Mouse (Mus musculus): ENCODE measurements around the gene Fam118a. TPM values are rescaled to one million over a fixed set of nuclear protein-coding genes. Genes with fewer than 3 reads are reported as not detected.
"Not testable (repeated sequence)": the region's sequence is repeated elsewhere in the genome, so short reads cannot be mapped to it uniquely, and the experiment has no call there.

Fam118a gene
- polyA plus RNA-seq, 1 experiment from 2014 or later = 23.6 TPM

DNA sequence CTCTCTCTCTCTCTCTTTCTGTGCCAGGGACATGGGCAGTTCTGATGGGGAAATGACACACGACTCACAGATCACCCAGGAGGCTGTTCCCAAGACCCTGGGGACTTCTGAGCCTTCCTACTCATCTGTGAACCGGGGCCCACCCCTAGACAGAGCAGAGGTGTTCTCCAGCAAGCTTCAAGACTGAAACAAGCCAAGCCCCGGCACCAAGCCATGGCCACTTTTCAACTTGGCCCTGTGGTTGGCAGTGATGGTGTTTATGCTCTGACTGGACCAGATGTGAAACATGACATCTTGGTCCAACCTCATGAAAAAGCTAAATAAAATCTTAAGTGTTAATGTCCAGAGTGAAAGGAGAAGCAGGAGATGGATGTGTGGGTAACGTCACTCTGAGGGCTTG lies 6.5 kb upstream of the Fam118a start:
- Histone ChIP-seq H3K27me3 (peaks cover 9% of the 10 kb centered on the region), H3K36me3 (replicated peaks) (no peaks in the 10 kb centered on the region), H3K4me1 (peaks cover 5% of the 10 kb centered on the region; the same call in 1 of the 2 replicates), H3K4me3 (replicated peaks) (no peak overlapping the region), H3K9ac (no peak overlapping the region), H3K4me2 (no peak overlapping the region), H3K9me3 (no peaks in the 10 kb centered on the region), H3K27ac (no peak overlapping the region)
- ATAC-seq (ENCODE audit: low FRiP score) = no peak
- WGBS = 60% methylated on average over 4 of the region's 4 CpGs

DNA sequence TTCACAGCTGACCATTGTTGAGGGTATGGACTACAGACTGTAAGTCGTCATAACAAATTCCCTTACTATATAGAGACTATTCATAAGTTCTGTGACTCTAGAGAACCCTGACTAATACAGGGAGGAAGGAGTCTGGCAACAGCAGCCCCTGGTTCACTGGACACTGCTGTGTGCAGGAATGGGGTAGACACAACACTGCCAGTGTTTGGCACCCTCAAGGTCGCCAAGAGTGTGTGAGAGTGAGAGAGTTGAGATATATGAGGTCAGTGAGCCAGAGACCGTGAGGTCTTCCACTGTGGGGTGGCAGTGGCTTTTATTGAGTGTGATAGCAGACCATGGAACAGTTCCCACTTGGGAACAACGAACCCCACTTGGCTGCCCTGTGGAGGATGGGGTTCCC lies 2.6 kb upstream of the Fam118a start:
- WGBS = 82% methylated on average over 4 of the region's 4 CpGs
- H3K4me3 ChIP-seq (replicated peaks) = no peak overlapping the region
- no peaks in the 10 kb centered on the region for H3K9me3 ChIP-seq
- ATAC-seq (ENCODE audit: low FRiP score) = no peak
- no peak overlapping the region for H3K27ac ChIP-seq
- no peak overlapping the region for H3K4me2 ChIP-seq
- no peaks in the 10 kb centered on the region for H3K27me3 ChIP-seq
- no peaks in the 10 kb centered on the region for H3K36me3 ChIP-seq (replicated peaks)
- no peaks in the 10 kb centered on the region for H3K4me1 ChIP-seq
- H3K9ac ChIP-seq = no peak overlapping the region

DNA sequence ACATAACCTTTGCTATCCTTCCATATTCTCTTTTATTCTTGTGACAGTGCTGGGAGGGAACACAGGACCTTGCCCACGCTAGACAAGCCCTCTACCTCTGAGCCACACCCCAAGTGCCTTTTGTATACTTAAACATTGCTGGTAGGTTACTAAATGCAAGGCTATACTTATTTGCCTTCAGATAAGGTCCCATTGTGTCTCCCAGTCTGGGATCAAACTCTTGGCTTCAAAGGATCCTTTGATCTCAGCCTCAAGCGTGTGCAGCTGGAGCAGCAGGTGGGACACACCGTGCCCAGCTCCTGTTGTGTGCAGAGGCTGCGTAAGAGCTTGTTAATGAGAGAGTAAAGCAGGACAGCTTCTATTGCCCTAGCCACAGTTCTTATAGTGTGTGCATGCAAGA lies 1.0 kb upstream of the Fam118a start:
- Histone ChIP-seq H3K9me3 (no peaks in the 10 kb centered on the region), H3K27me3 (no peaks in the 10 kb centered on the region), H3K36me3 (replicated peaks) (no peaks in the 10 kb centered on the region), H3K27ac (no peak overlapping the region), H3K4me2 (no peak overlapping the region), H3K4me1 (no peaks in the 10 kb centered on the region), H3K9ac (no peak overlapping the region), H3K4me3 (replicated peaks) (no peak overlapping the region)
- ATAC-seq (ENCODE audit: low FRiP score) = no peak
- 42% methylated on average over 4 of the region's 4 CpGs for WGBS

DNA sequence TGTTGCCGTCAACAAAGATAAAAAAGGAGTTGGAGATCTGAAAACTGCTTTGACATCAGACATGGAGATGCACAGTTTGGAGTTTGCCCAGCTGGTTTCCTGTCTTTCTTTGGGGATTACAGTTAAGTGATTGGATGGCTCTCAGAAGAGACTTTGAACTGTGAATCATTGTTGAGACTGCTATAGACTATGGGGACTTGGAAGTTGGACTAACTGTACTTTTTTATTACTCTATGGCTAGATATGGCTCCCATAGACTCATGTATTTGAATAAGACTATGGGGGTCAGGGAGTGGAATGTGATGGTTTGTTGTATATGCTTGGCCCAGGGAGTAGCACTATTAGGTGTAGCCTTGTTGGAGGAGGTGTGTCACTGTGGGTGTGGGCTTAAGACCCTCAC lies 1.9 kb downstream of the Fam118a start:
- ATAC-seq (ENCODE audit: low FRiP score); H3K9ac ChIP-seq; H3K27ac ChIP-seq; H3K36me3 ChIP-seq (replicated peaks); H3K4me1 ChIP-seq; H3K4me3 ChIP-seq (replicated peaks); H3K9me3 ChIP-seq; H3K4me2 ChIP-seq: not testable (repeated sequence)
- peaks cover 11% of the 10 kb centered on the region for H3K27me3 ChIP-seq
- 86% methylated on average over 1 of the region's 1 CpGs for WGBS

DNA sequence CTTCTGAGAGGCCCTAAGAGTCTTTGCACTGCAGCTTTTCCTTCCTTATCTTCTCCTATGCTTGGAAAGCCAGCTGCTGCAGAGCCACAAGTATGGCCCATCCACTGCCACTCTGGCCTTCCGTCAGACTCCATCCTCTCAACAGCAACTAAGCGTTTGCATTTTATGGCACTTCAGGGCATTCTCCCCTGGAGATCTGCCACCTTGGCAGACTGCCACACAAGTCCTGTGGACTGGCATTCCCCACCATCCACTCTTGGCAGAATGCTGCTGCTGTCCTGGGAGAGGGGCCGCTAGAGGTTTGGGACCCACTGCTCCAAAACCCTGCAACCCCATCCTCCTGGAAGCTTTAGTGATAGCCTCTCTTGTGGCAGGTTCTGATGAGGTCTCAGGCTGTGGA lies 3.1 kb downstream of the Fam118a start:
- Histone ChIP-seq H3K9ac (no peak overlapping the region), H3K27ac (no peak overlapping the region), H3K4me2 (no peak overlapping the region), H3K27me3 (peaks cover 19% of the 10 kb centered on the region), H3K9me3 (no peaks in the 10 kb centered on the region), H3K4me3 (replicated peaks) (no peak overlapping the region), H3K4me1 (peaks cover 6% of the 10 kb centered on the region), H3K36me3 (replicated peaks) (no peaks in the 10 kb centered on the region)
- 88% methylated on average over 3 of the region's 3 CpGs for WGBS
- no peak for ATAC-seq (ENCODE audit: low FRiP score)

DNA sequence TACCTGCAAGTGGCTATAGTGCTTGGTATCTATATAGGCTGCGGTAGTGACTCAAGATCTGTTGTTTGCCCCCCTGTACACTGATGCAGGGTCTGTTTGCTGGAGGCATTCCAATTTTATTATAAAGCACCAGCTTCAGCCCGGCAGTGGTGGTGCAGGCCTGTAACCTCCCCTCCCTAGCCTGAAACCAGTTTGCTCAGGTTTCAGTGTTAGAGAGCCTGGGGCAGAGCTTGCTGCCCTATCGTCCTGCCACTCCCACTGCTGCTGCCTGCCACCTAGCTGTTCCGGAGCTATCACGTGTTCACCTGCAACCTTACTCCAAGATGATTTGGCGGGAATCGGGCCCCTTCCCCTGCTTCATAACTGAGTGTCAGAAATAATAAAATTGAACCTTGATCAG lies 5.2 kb downstream of the Fam118a start:
- peaks cover 29% of the 10 kb centered on the region for H3K27me3 ChIP-seq
- H3K4me1 ChIP-seq = peaks cover 16% of the 10 kb centered on the region
- WGBS = 63% methylated on average over 7 of the region's 7 CpGs
- not testable (repeated sequence) for H3K9ac ChIP-seq; H3K36me3 ChIP-seq (replicated peaks); H3K4me2 ChIP-seq; H3K27ac ChIP-seq; H3K4me3 ChIP-seq (replicated peaks); H3K9me3 ChIP-seq; ATAC-seq (ENCODE audit: low FRiP score)

DNA sequence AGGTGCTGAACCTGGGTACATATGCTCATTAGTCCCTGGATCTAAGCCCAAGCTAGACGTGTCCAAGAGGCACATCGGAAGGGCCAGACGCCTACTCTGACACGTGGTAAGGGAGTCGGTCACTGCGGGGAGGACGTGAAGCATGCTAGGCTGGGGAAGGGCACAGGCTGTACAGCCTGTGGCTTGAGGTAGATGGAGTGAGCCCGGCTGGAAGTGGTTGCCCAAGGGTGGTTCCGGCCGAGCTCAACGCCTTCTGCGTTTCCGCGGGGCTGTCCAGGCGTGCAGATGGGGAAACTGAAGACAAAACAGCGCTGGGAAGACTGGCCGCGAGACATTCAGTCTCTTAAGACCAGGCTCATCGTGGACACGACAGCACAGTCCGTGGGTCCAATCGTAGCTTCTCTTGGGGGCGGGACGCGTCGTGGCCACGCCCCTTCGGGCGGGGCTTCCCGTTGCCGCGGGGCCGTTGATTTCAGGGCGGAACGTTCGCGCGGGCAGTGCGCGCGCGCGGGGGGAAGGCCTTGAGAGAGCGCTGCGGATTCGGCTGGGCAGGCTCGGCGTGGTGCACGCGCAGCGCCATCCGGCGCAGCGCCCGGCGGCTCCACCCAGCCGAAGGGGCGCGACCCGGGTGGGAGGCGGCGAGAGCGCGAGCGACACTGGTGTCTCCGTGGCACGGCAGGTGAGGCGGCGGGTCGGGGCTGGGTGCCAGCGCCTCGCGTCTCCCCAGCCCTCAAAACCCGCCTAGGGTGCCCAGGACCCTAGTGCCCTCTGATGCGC lies 8.0 kb downstream of the Fam118a start:
- ATAC-seq (ENCODE audit: low FRiP score) = peak; percentile 96
- peaks cover 21% of the 10 kb centered on the region for H3K4me1 ChIP-seq
- H3K27ac ChIP-seq = peak overlapping the region; percentile 25; the same call in 1 of the 2 replicates
- peaks cover 44% of the 10 kb centered on the region for H3K27me3 ChIP-seq
- peak overlapping the region; percentile 64 for H3K4me3 ChIP-seq (replicated peaks)
- peak overlapping the region; percentile 81 for H3K9ac ChIP-seq
- WGBS = under 1% methylated on average over 70 of the region's 75 CpGs
- no peaks in the 10 kb centered on the region for H3K36me3 ChIP-seq (replicated peaks)
- no peaks in the 10 kb centered on the region for H3K9me3 ChIP-seq
- H3K4me2 ChIP-seq = peak overlapping the region; percentile 69

DNA sequence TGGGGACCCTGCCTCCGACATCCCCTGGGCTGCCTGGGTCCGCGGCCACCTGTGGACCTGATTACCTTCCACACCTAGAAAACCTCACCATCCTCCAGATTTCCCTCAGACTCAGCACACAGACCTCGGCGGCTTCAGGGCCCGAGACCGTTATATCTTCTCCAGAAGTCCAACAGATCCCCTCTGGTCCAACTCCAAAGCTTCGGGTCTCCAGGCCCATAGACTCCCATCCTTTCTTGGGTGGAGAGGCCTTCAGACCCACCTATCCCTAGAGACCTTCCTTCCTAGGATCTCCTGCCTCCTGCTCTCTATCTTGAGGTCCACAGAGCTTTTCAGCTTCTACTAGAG lies 8.6 kb downstream of the Fam118a start:
- H3K4me1 ChIP-seq = peaks cover 26% of the 10 kb centered on the region
- H3K4me3 ChIP-seq (replicated peaks) = peak overlapping the region; percentile 64

DNA sequence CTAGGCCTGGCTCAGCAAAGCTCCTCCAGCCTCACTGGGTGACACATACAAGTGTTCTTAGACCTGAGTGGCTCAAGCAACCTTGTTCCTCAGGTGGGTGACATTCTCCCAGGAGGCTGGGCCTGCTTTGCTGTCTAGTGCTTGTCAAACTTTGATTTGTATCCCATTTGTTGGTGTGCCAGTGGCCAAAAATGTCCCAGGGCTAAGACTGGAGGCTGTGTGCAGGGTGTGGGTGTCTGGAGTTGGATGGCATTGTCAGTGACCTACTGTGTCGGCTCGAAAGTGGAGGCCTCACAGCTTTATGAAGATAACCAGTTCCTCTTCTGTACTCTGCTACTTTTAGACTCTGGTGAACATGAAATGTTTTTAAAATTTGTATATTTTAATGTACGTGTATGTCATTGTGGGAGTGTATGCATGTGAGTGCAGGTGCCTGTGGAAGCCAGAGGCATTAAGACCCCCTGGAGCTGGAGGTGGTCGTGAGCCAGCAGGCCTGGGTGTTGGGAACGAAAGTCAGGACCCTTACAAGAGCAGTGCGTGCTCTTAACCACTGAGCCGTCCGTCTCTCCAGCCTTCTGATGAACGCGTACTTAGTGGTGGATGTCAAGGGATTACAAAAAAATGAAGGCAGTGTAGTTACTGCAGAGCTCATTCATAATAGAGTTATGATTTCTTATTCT lies 12.9 kb downstream of the Fam118a start:
- Histone ChIP-seq H3K27ac (no peak overlapping the region; the same call in 1 of the 2 replicates), H3K9ac (no peak overlapping the region), H3K4me3 (replicated peaks) (no peak overlapping the region), H3K9me3 (no peaks in the 10 kb centered on the region), H3K27me3 (peaks cover 49% of the 10 kb centered on the region), H3K36me3 (replicated peaks) (peaks cover 9% of the 10 kb centered on the region; the same call in 1 of the 2 replicates), H3K4me1 (peaks cover 38% of the 10 kb centered on the region), H3K4me2 (no peak overlapping the region)
- WGBS = 80% methylated on average over 10 of the region's 10 CpGs
- ATAC-seq (ENCODE audit: low FRiP score) = no peak

More for the DNA sequence above, 8.6 kb downstream of the Fam118a start:
- Histone ChIP-seq H3K27ac (no peak overlapping the region), H3K36me3 (replicated peaks) (no peaks in the 10 kb centered on the region), H3K9me3 (no peaks in the 10 kb centered on the region), H3K9ac (peak overlapping the region; percentile 81), H3K4me2 (peak overlapping the region; percentile 69), H3K27me3 (peaks cover 44% of the 10 kb centered on the region)
- ATAC-seq (ENCODE audit: low FRiP score) = peak; percentile 10; the same call in 1 of the 2 replicates
- WGBS = 6% methylated on average over 8 of the region's 8 CpGs

DNA sequence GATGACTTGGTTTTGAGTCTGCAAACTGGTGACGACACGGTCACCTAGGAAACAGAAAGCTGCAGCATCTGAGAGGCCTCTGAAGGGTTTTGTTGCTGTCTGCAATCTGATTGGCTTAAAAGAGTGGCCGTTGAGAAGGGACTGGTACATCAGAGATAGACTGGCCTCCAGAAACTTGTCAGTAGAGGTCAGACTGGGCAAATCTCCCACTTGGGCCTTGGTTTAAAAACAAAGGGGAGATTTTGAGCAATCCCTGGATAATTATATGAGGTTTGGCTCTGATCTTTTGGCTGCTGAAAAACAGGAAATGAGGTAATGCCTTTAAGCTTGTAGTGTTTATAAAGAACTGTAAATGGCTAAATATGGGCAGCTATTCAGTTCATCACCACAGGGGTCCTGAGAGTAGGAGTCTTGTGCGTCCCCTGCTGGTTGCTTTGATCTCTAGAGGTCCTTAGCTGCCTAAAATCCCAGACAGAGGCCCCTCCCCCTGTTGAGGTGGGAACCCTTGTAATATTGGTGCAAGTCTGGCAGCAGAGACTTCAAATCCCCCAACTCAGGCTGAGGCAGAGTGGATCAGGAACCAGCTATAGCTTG lies 13.7 kb downstream of the Fam118a start:
- peaks cover 36% of the 10 kb centered on the region for H3K4me1 ChIP-seq
- H3K9ac ChIP-seq = no peak overlapping the region
- H3K9me3 ChIP-seq = no peaks in the 10 kb centered on the region
- H3K4me2 ChIP-seq = peak overlapping the region; percentile 13; the same call in 1 of the 2 replicates
- ATAC-seq (ENCODE audit: low FRiP score) = peak; percentile 86; the same call in 1 of the 2 replicates
- H3K27me3 ChIP-seq = peaks cover 49% of the 10 kb centered on the region
- H3K36me3 ChIP-seq (replicated peaks) = peaks cover 13% of the 10 kb centered on the region; the same call in 1 of the 2 replicates
- no peak overlapping the region for H3K4me3 ChIP-seq (replicated peaks)
- H3K27ac ChIP-seq = peak overlapping the region; percentile 72
- 5% methylated on average over 4 of the region's 4 CpGs for WGBS

DNA sequence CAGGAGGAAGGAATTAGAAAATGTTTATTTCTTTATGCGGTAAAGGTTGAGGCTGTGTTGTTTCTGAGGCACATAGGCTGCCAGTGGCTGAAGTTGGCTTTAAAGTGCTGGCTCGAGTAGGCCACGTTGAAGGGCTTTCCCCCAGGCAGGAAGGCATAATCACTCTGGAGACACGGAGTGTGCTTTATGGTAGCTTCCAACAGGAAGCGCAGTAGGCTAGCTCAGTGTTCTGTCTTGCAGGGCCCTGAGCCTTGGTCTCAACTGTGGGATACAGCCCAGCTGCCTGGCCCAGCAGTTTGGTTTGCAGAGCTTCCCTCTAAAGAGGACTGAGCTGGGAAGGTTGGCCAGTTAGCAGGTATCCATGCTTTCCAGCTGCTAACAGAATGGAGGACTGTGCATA lies 14.4 kb downstream of the Fam118a start:
- Histone ChIP-seq H3K9me3 (no peaks in the 10 kb centered on the region), H3K27ac (peak overlapping the region; percentile 72), H3K9ac (no peak overlapping the region), H3K4me1 (peaks cover 30% of the 10 kb centered on the region), H3K4me2 (0 out of 2 replicates have a peak overlapping the region, but pooled peaks have one; percentile 6), H3K27me3 (peaks cover 47% of the 10 kb centered on the region), H3K4me3 (replicated peaks) (no peak overlapping the region), H3K36me3 (replicated peaks) (peaks cover 14% of the 10 kb centered on the region; the same call in 1 of the 2 replicates)
- ATAC-seq (ENCODE audit: low FRiP score) = no peak
- WGBS = 64% methylated on average over 5 of the region's 5 CpGs

DNA sequence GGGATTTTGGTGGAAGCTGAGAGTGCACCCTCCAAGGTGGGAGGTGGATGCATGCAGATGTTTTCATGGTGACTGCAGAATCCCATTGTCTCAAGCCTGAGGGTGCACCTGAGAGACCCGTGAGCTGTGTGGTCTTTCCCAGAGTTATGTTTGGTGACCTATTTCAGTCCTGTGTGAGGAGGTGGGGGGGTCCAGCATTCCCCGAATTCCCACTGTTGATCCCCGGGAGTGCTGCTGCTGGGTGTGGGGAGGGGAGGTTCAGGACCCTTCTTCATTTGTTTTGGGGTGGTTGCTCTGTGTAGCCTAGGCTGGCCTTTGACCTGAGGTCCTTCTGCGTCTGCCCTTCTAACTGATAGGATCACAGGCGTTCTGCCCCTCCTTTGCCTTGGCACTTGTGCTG lies 15.0 kb downstream of the Fam118a start:
- H3K27me3 ChIP-seq = peaks cover 41% of the 10 kb centered on the region
- H3K4me1 ChIP-seq = peaks cover 28% of the 10 kb centered on the region
- 81% methylated on average over 5 of the region's 5 CpGs for WGBS
- H3K9ac ChIP-seq = 0 out of 2 replicates have a peak overlapping the region, but pooled peaks have one; percentile 7
- ATAC-seq (ENCODE audit: low FRiP score) = no peak
- H3K36me3 ChIP-seq (replicated peaks) = peaks cover 20% of the 10 kb centered on the region; the same call in 1 of the 2 replicates
- H3K9me3 ChIP-seq = no peaks in the 10 kb centered on the region
- no peak overlapping the region for H3K27ac ChIP-seq
- no peak overlapping the region for H3K4me2 ChIP-seq
- no peak overlapping the region for H3K4me3 ChIP-seq (replicated peaks)

Measured in forebrain, embryonic 12.5 days (tissue).